Mouse (Mus musculus) liver, embryonic 14.5 days (tissue): Measurements from ENCODE around the gene Olfr1032. TPM values are rescaled to one million over a fixed set of nuclear protein-coding genes. Genes with fewer than 3 reads are reported as not detected.
"Not testable (repeated sequence)": the region's sequence is repeated elsewhere in the genome, so short reads cannot be mapped to it uniquely, and the experiment has no call there.

Experiments
- ATAC-seq: fragments of 200-750 bp; cut with Nextera tagmentation; 2 replicates; pipeline ENCODE4 v1.8.0; 2017; ENCODE audit warnings: moderate number of reproducible peaks, mild to moderate bottlenecking, moderate library complexity; ENCODE audit not compliant: insufficient read depth
- DNase-seq, 3 experiments: peaks; one replicate each; pipeline ENCODE4 v3.0.0-alpha.2; 2012 to 2013; ENCODE audit warnings: low read depth in 3 of 3, low spot score in 3 of 3
- H3K27ac ChIP-seq: fragments of 300-500 bp; sonication (generic); 2 replicates; pipeline ENCODE4 v1.5.1; 2014; ENCODE audit warnings: moderate library complexity, mild to moderate bottlenecking, control low read depth, inconsistent platforms
- H3K27me3 ChIP-seq: fragments of 300-500 bp; sonication (generic); 2 replicates; pipeline ENCODE4 v1.6.1; 2014; ENCODE audit warnings: mild to moderate bottlenecking, low read length, moderate library complexity; ENCODE audit not compliant: control insufficient read depth, insufficient read depth
- H3K36me3 ChIP-seq: fragments of 300-500 bp; sonication (generic); replicated peaks from 2 replicates; pipeline ENCODE4 v1.6.1; 2014; ENCODE audit warnings: low read depth; ENCODE audit not compliant: control insufficient read depth, insufficient read depth
- H3K4me1 ChIP-seq, 2 experiments: fragments of 200-500 bp in 1 of 2; fragments of 300-500 bp in 1 of 2; sonication (generic) in 1 of 2; replicated peaks; 2 replicates each; pipeline ENCODE4 v1.6.1; 2012 to 2014; ENCODE audit warnings: antibody characterized with exemption in 1 of 2, inconsistent platforms in 1 of 2, low read length in 1 of 2; ENCODE audit not compliant: control insufficient read depth in 2 of 2, insufficient read depth in 2 of 2
- H3K4me2 ChIP-seq: fragments of 300-500 bp; sonication (generic); 2 replicates; pipeline ENCODE4 v1.6.1; 2014; ENCODE audit warnings: low read depth, mild to moderate bottlenecking, control low read depth, moderate library complexity
- H3K4me3 ChIP-seq, 2 experiments: fragments of 200-500 bp in 1 of 2; fragments of 300-500 bp in 1 of 2; sonication (generic) in 1 of 2; 2 replicates each; pipeline ENCODE4 v1.5.1; 2012 to 2014; ENCODE audit warnings: low read depth in 2 of 2, low read length in 2 of 2, mild to moderate bottlenecking in 2 of 2, control low read depth in 1 of 2, inconsistent platforms in 1 of 2, moderate library complexity in 1 of 2; ENCODE audit not compliant: insufficient read depth in 1 of 2
- H3K9ac ChIP-seq: fragments of 300-500 bp; sonication (generic); replicated peaks from 2 replicates; pipeline ENCODE4 v1.6.1; 2014; ENCODE audit warnings: mild to moderate bottlenecking, control low read depth, moderate library complexity
- H3K9me3 ChIP-seq: fragments of 300-500 bp; sonication (generic); 2 replicates; pipeline ENCODE4 v1.6.1; 2016; ENCODE audit warnings: low read length, mixed read lengths; ENCODE audit not compliant: control insufficient read depth
- CTCF ChIP-seq: IDR thresholded peaks from 2 replicates; pipeline ENCODE4 v1.5.1; 2016; ENCODE audit warnings: antibody characterized with exemption, low read depth, control low read depth
- EP300 ChIP-seq: IDR thresholded peaks from 2 replicates; pipeline ENCODE4 v1.6.1; 2016; ENCODE audit warnings: antibody characterized with exemption, low read depth
- polyA plus RNA-seq, 2 experiments: library from polyadenylated mRNA; depleted of rRNA in 1 of 2; stranded (reverse) in 1 of 2; unstranded in 1 of 2; fragments of >200 nt; fragmentation: Nextera tagmentation in 1 of 2; extraction: Ambion mirVana in 1 of 2; gene quantifications; 2 replicates each; pipeline versions ENCODE4 v1.2.1 to v1.2.3; 2012 to 2014

The Olfr1032 gene
- polyA plus RNA-seq, 2 experiments, result not detected

DNA sequence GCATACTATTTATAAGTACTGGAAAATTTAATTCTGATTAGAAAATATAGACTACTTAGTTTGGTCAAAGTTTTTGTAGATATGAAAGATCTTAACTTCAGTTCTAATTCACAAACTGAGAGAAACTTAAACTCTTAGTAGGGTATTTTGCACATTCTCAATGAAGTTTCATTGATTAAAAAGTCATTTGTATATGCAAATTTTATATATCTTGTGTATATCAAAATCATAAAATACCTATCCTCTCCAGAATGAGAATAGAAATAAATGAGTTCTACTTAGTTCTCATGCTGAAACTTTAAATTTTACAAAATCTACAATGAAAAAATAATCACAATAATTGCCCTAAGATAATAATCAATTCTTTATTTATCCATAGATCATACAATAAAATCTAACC, 40.2 kb downstream of the Olfr1032 start, which contains the start of gene Olfr1034:
Gene Olfr1034, plus strand, starts transcription at position 301 of the 400 bp plus-strand sequence.
- Histone ChIP-seq H3K9ac (no peak within 1 kb of the TSS), H3K27ac (no peak within 1 kb of the TSS), H3K4me3 (no peak within 1 kb of the TSS), H3K4me1 (no peaks in the 10 kb centered on the region), H3K27me3 (no peaks in the 10 kb centered on the region), H3K36me3 (no peaks in the 10 kb centered on the region), H3K9me3 (no peaks in the 10 kb centered on the region), H3K4me2 (no peak within 1 kb of the TSS)
- TF ChIP-seq EP300, result no peak
- TF ChIP-seq CTCF, result no peak
- DNase-seq, result no peak
- no peak for ATAC-seq

DNA sequence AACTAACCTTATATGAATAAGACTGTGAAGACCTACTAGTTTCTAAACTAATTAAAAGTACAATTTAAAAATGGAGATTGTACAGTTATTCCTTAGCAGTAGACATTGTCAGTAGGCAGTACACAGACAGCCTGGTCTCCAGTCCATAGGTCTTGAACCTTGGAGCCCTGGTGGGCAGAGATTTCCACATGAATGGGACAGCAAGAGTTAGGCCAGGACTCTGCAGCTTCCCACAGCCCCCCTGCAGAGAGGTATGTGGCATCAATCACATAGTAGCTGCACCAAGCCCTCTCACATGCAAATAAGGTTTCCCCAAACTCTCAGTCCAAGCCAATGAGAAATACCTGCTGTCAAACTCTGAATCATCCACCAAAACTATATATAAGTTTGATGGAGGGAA, 45.4 kb downstream of the Olfr1032 start:
- not testable (repeated sequence) for H3K27me3 ChIP-seq, H3K4me2 ChIP-seq, H3K9me3 ChIP-seq, H3K9ac ChIP-seq, DNase-seq, H3K36me3 ChIP-seq, H3K27ac ChIP-seq, H3K4me1 ChIP-seq, ATAC-seq, H3K4me3 ChIP-seq

Other genes starting within 250 kb of the Olfr1032 start
Only the 30 nearest of the 31 such genes appear.
- not detected in 2 replicates for gene Olfr1013, start 238.4 kb upstream of the Olfr1032 start, polyA plus RNA-seq (2012; rRNA removed)
- gene Olfr1013, start 238.4 kb upstream of the Olfr1032 start, polyA plus RNA-seq (2014; fragmentation: Nextera tagmentation; extraction: Ambion mirVana), result not detected in 2 replicates
- not detected in 2 replicates for gene Olfr1014, start 232.8 kb upstream of the Olfr1032 start, polyA plus RNA-seq (2012; rRNA removed)
- not detected in 2 replicates for gene Olfr1014, start 232.8 kb upstream of the Olfr1032 start, polyA plus RNA-seq (2014; fragmentation: Nextera tagmentation; extraction: Ambion mirVana)
- not detected in 2 replicates for gene Olfr1015, start 223.5 kb upstream of the Olfr1032 start, polyA plus RNA-seq (2012; rRNA removed)
- gene Olfr1015, start 223.5 kb upstream of the Olfr1032 start, polyA plus RNA-seq (2014; fragmentation: Nextera tagmentation; extraction: Ambion mirVana), result not detected in 2 replicates
- gene Olfr1016, start 203.0 kb upstream of the Olfr1032 start, polyA plus RNA-seq (2012; rRNA removed), result not detected in 2 replicates
- not detected in 2 replicates for gene Olfr1016, start 203.0 kb upstream of the Olfr1032 start, polyA plus RNA-seq (2014; fragmentation: Nextera tagmentation; extraction: Ambion mirVana)
- gene Olfr1018, start 187.1 kb upstream of the Olfr1032 start, polyA plus RNA-seq (2012; rRNA removed), result not detected in 2 replicates
- not detected in 2 replicates for gene Olfr1018, start 187.1 kb upstream of the Olfr1032 start, polyA plus RNA-seq (2014; fragmentation: Nextera tagmentation; extraction: Ambion mirVana)
- gene Olfr1019, start 160.1 kb upstream of the Olfr1032 start, polyA plus RNA-seq (2012; rRNA removed), result not detected in 2 replicates
- gene Olfr1019, start 160.1 kb upstream of the Olfr1032 start, polyA plus RNA-seq (2014; fragmentation: Nextera tagmentation; extraction: Ambion mirVana), result not detected in 2 replicates
- not detected in 2 replicates for gene Olfr1020, start 158.5 kb upstream of the Olfr1032 start, polyA plus RNA-seq (2012; rRNA removed)
- gene Olfr1020, start 158.5 kb upstream of the Olfr1032 start, polyA plus RNA-seq (2014; fragmentation: Nextera tagmentation; extraction: Ambion mirVana), result not detected in 2 replicates
- not detected in 2 replicates for gene Olfr1022, start 136.9 kb upstream of the Olfr1032 start, polyA plus RNA-seq (2012; rRNA removed)
- not detected in 2 replicates for gene Olfr1022, start 136.9 kb upstream of the Olfr1032 start, polyA plus RNA-seq (2014; fragmentation: Nextera tagmentation; extraction: Ambion mirVana)
- not detected in 2 replicates for gene Olfr1023, start 119.9 kb upstream of the Olfr1032 start, polyA plus RNA-seq (2012; rRNA removed)
- gene Olfr1023, start 119.9 kb upstream of the Olfr1032 start, polyA plus RNA-seq (2014; fragmentation: Nextera tagmentation; extraction: Ambion mirVana), result not detected in 2 replicates
- not detected in 2 replicates for gene Olfr1024, start 100.5 kb upstream of the Olfr1032 start, polyA plus RNA-seq (2012; rRNA removed)
- gene Olfr1024, start 100.5 kb upstream of the Olfr1032 start, polyA plus RNA-seq (2014; fragmentation: Nextera tagmentation; extraction: Ambion mirVana), result not detected in 2 replicates
- gene Olfr1025-ps1, start 90.3 kb upstream of the Olfr1032 start, polyA plus RNA-seq (2012; rRNA removed), result not detected in 2 replicates
- gene Olfr1025-ps1, start 90.3 kb upstream of the Olfr1032 start, polyA plus RNA-seq (2014; fragmentation: Nextera tagmentation; extraction: Ambion mirVana), result not detected in 2 replicates
- not detected in 2 replicates for gene Olfr1026, start 84.0 kb upstream of the Olfr1032 start, polyA plus RNA-seq (2012; rRNA removed)
- not detected in 2 replicates for gene Olfr1026, start 84.0 kb upstream of the Olfr1032 start, polyA plus RNA-seq (2014; fragmentation: Nextera tagmentation; extraction: Ambion mirVana)
- gene Olfr1028, start 55.1 kb upstream of the Olfr1032 start, polyA plus RNA-seq (2012; rRNA removed), result not detected in 2 replicates
- not detected in 2 replicates for gene Olfr1028, start 55.1 kb upstream of the Olfr1032 start, polyA plus RNA-seq (2014; fragmentation: Nextera tagmentation; extraction: Ambion mirVana)
- gene Olfr1029, start 31.6 kb upstream of the Olfr1032 start, polyA plus RNA-seq (2012; rRNA removed), result not detected in 2 replicates
- gene Olfr1029, start 31.6 kb upstream of the Olfr1032 start, polyA plus RNA-seq (2014; fragmentation: Nextera tagmentation; extraction: Ambion mirVana), result not detected in 2 replicates
- not detected in 2 replicates for gene Olfr1030, start 26.3 kb upstream of the Olfr1032 start, polyA plus RNA-seq (2012; rRNA removed)
- gene Olfr1030, start 26.3 kb upstream of the Olfr1032 start, polyA plus RNA-seq (2014; fragmentation: Nextera tagmentation; extraction: Ambion mirVana), result not detected in 2 replicates
- not detected in 2 replicates for gene Olfr1031, start 15.2 kb upstream of the Olfr1032 start, polyA plus RNA-seq (2012; rRNA removed)
- not detected in 2 replicates for gene Olfr1031, start 15.2 kb upstream of the Olfr1032 start, polyA plus RNA-seq (2014; fragmentation: Nextera tagmentation; extraction: Ambion mirVana)
- gene Olfr1033, start 15.1 kb downstream of the Olfr1032 start, polyA plus RNA-seq (2012; rRNA removed), result 0.19 and 0.27 TPM in 2 replicates
- 0.51 and 0.61 TPM in 2 replicates for gene Olfr1033, start 15.1 kb downstream of the Olfr1032 start, polyA plus RNA-seq (2014; fragmentation: Nextera tagmentation; extraction: Ambion mirVana)
- gene Olfr1034, start 40.3 kb downstream of the Olfr1032 start, polyA plus RNA-seq (2012; rRNA removed), result 0.06 TPM in 2 replicates
- 0.04 TPM in 1 of 2 replicates, not detected in the other for gene Olfr1034, start 40.3 kb downstream of the Olfr1032 start, polyA plus RNA-seq (2014; fragmentation: Nextera tagmentation; extraction: Ambion mirVana)
- not detected in 2 replicates for gene Olfr1036, start 68.5 kb downstream of the Olfr1032 start, polyA plus RNA-seq (2012; rRNA removed)
- gene Olfr1036, start 68.5 kb downstream of the Olfr1032 start, polyA plus RNA-seq (2014; fragmentation: Nextera tagmentation; extraction: Ambion mirVana), result not detected in 2 replicates
- not detected in 2 replicates for gene Olfr1037, start 81.8 kb downstream of the Olfr1032 start, polyA plus RNA-seq (2012; rRNA removed)
- gene Olfr1037, start 81.8 kb downstream of the Olfr1032 start, polyA plus RNA-seq (2014; fragmentation: Nextera tagmentation; extraction: Ambion mirVana), result not detected in 2 replicates
- gene Olfr1039, start 130.4 kb downstream of the Olfr1032 start, polyA plus RNA-seq (2012; rRNA removed), result not detected in 2 replicates
- not detected in 2 replicates for gene Olfr1039, start 130.4 kb downstream of the Olfr1032 start, polyA plus RNA-seq (2014; fragmentation: Nextera tagmentation; extraction: Ambion mirVana)
- not detected in 2 replicates for gene Olfr1040, start 141.2 kb downstream of the Olfr1032 start, polyA plus RNA-seq (2012; rRNA removed)
- not detected in 2 replicates for gene Olfr1040, start 141.2 kb downstream of the Olfr1032 start, polyA plus RNA-seq (2014; fragmentation: Nextera tagmentation; extraction: Ambion mirVana)
- gene Olfr1042, start 156.3 kb downstream of the Olfr1032 start, polyA plus RNA-seq (2012; rRNA removed), result not detected in 2 replicates
- gene Olfr1042, start 156.3 kb downstream of the Olfr1032 start, polyA plus RNA-seq (2014; fragmentation: Nextera tagmentation; extraction: Ambion mirVana), result not detected in 2 replicates
- not detected in 2 replicates for gene Olfr1043, start 162.0 kb downstream of the Olfr1032 start, polyA plus RNA-seq (2012; rRNA removed)
- not detected in 2 replicates for gene Olfr1043, start 162.0 kb downstream of the Olfr1032 start, polyA plus RNA-seq (2014; fragmentation: Nextera tagmentation; extraction: Ambion mirVana)
- not detected in 2 replicates for gene Olfr1044, start 172.3 kb downstream of the Olfr1032 start, polyA plus RNA-seq (2012; rRNA removed)
- gene Olfr1044, start 172.3 kb downstream of the Olfr1032 start, polyA plus RNA-seq (2014; fragmentation: Nextera tagmentation; extraction: Ambion mirVana), result not detected in 2 replicates
- not detected in 2 replicates for gene Olfr52, start 180.1 kb downstream of the Olfr1032 start, polyA plus RNA-seq (2012; rRNA removed)
- not detected in 2 replicates for gene Olfr52, start 180.1 kb downstream of the Olfr1032 start, polyA plus RNA-seq (2014; fragmentation: Nextera tagmentation; extraction: Ambion mirVana)
- not detected in 2 replicates for gene Olfr1045, start 197.5 kb downstream of the Olfr1032 start, polyA plus RNA-seq (2012; rRNA removed)
- gene Olfr1045, start 197.5 kb downstream of the Olfr1032 start, polyA plus RNA-seq (2014; fragmentation: Nextera tagmentation; extraction: Ambion mirVana), result not detected in 2 replicates
- gene Olfr1046, start 213.8 kb downstream of the Olfr1032 start, polyA plus RNA-seq (2012; rRNA removed), result not detected in 2 replicates
- gene Olfr1046, start 213.8 kb downstream of the Olfr1032 start, polyA plus RNA-seq (2014; fragmentation: Nextera tagmentation; extraction: Ambion mirVana), result not detected in 2 replicates
- not detected in 2 replicates for gene Olfr1047, start 225.9 kb downstream of the Olfr1032 start, polyA plus RNA-seq (2012; rRNA removed)
- not detected in 2 replicates for gene Olfr1047, start 225.9 kb downstream of the Olfr1032 start, polyA plus RNA-seq (2014; fragmentation: Nextera tagmentation; extraction: Ambion mirVana)
- gene Olfr1048, start 234.7 kb downstream of the Olfr1032 start, polyA plus RNA-seq (2012; rRNA removed), result not detected in 2 replicates
- gene Olfr1048, start 234.7 kb downstream of the Olfr1032 start, polyA plus RNA-seq (2014; fragmentation: Nextera tagmentation; extraction: Ambion mirVana), result not detected in 2 replicates